Mouse (Mus musculus) MEL (cell line): ENCODE results near the gene Zfp617. TPM values are rescaled to one million over a fixed set of nuclear protein-coding genes. Genes with fewer than 3 reads are reported as not detected.

Experiments
- DNase-seq: peaks from one replicate; pipeline ENCODE4 v3.0.0; 2011; ENCODE audit warnings: low read depth, low spot score
- H3K27ac ChIP-seq: 2 replicates; pipeline ENCODE4 v1.5.1; 2012; ENCODE audit warnings: low read depth, mild to moderate bottlenecking, control low read depth, low read length, moderate library complexity; ENCODE audit not compliant: control insufficient read depth
- H3K27me3 ChIP-seq, 2 experiments: fragments of 150-350 bp in 1 of 2; sonication (generic) in 1 of 2; 2 replicates each; pipeline ENCODE4 v1.6.1; 2012; ENCODE audit warnings: low read length in 2 of 2, mild to moderate bottlenecking in 2 of 2, improper control_type of control experiment in 1 of 2, moderate library complexity in 1 of 2; ENCODE audit not compliant: insufficient read depth in 2 of 2, control insufficient read depth in 1 of 2
- H3K36me3 ChIP-seq, 2 experiments: 2 replicates each; pipeline ENCODE4 v1.6.1; 2012 to 2014; ENCODE audit warnings: low read length in 2 of 2, improper control_type of control experiment in 1 of 2, inconsistent platforms in 1 of 2, mild to moderate bottlenecking in 1 of 2; ENCODE audit not compliant: insufficient read depth in 2 of 2, control insufficient read depth in 1 of 2
- H3K4me1 ChIP-seq, 2 experiments: fragments of 150-350 bp in 1 of 2; sonication (generic) in 1 of 2; 2 replicates each; pipeline ENCODE4 v1.6.1; 2012; ENCODE audit warnings: low read length in 2 of 2, improper control_type of control experiment in 1 of 2, mild to moderate bottlenecking in 1 of 2; ENCODE audit not compliant: insufficient read depth in 2 of 2, control insufficient read depth in 1 of 2
- H3K4me3 ChIP-seq, 2 experiments: fragments of 150-350 bp in 1 of 2; sonication (generic) in 1 of 2; 2 replicates each; pipeline ENCODE4 v1.5.1; 2012; ENCODE audit warnings: low read depth in 2 of 2, low read length in 2 of 2, mild to moderate bottlenecking in 2 of 2, moderate library complexity in 2 of 2, control low read depth in 1 of 2, improper control_type of control experiment in 1 of 2; ENCODE audit not compliant: control insufficient read depth in 1 of 2, insufficient read depth in 1 of 2
- H3K79me2 ChIP-seq: 2 replicates; pipeline ENCODE4 v1.6.1; 2012; ENCODE audit warnings: mild to moderate bottlenecking, low read length, moderate library complexity; ENCODE audit not compliant: control insufficient read depth, poor library complexity, insufficient read depth
- H3K9ac ChIP-seq: 2 replicates; pipeline ENCODE4 v1.6.1; 2012; ENCODE audit warnings: low read depth, mild to moderate bottlenecking, control low read depth, low read length, moderate library complexity; ENCODE audit not compliant: control insufficient read depth, poor library complexity, severe bottlenecking
- H3K9me3 ChIP-seq: fragments of 150-350 bp; sonication (generic); replicated peaks from 2 replicates; pipeline ENCODE4 v1.6.1; 2012; ENCODE audit warnings: mild to moderate bottlenecking, low read length, improper control_type of control experiment, moderate library complexity; ENCODE audit not compliant: insufficient read depth
- BHLHE40 ChIP-seq: IDR thresholded peaks from 2 replicates; pipeline ENCODE4 v1.6.1; 2012; ENCODE audit warnings: low read depth, mild to moderate bottlenecking, inconsistent platforms, low read length, improper control_type of control experiment, borderline replicate concordance
- CHD1 ChIP-seq: IDR thresholded peaks from 2 replicates; pipeline ENCODE4 v1.6.1; 2012; ENCODE audit warnings: low read depth, mild to moderate bottlenecking, inconsistent platforms, low read length, improper control_type of control experiment
- CHD2 ChIP-seq: IDR thresholded peaks from 2 replicates; pipeline ENCODE4 v1.6.1; 2011; ENCODE audit warnings: low read length, improper control_type of control experiment
- CTCF ChIP-seq, 3 experiments: IDR thresholded peaks in 2 of 3; conservative IDR thresholded peaks in 1 of 3; 2 replicates each; pipeline ENCODE4 v1.5.1; 2011 to 2012; ENCODE audit warnings: low read length in 3 of 3, low read depth in 2 of 3, mild to moderate bottlenecking in 2 of 3, improper control_type of control experiment in 1 of 3, inconsistent platforms in 1 of 3, mixed read lengths in 1 of 3, moderate library complexity in 1 of 3; ENCODE audit not compliant: control insufficient read depth in 1 of 3, insufficient read depth in 1 of 3, poor library complexity in 1 of 3, severe bottlenecking in 1 of 3
- EP300 ChIP-seq, 2 experiments: IDR thresholded peaks; 2 replicates each; pipeline ENCODE4 v1.6.1; 2011; ENCODE audit warnings: improper control_type of control experiment in 2 of 2, low read length in 2 of 2, low read depth in 1 of 2, mild to moderate bottlenecking in 1 of 2
- ETS1 ChIP-seq: IDR thresholded peaks from 2 replicates; pipeline ENCODE4 v1.6.1; 2012; ENCODE audit warnings: low read depth, mild to moderate bottlenecking, inconsistent platforms, low read length, improper control_type of control experiment, moderate library complexity
- MAFK ChIP-seq: IDR thresholded peaks from 2 replicates; pipeline ENCODE4 v1.6.1; 2011; ENCODE audit warnings: low read depth, mild to moderate bottlenecking, low read length, improper control_type of control experiment, borderline replicate concordance
- MAX ChIP-seq: IDR thresholded peaks from 2 replicates; pipeline ENCODE4 v1.6.1; 2011; ENCODE audit warnings: low read length, improper control_type of control experiment
- MAZ ChIP-seq: IDR thresholded peaks from 2 replicates; pipeline ENCODE4 v1.6.1; 2012; ENCODE audit warnings: low read depth, mild to moderate bottlenecking, inconsistent platforms, low read length, improper control_type of control experiment
- MXI1 ChIP-seq: IDR thresholded peaks from 2 replicates; pipeline ENCODE4 v1.6.1; 2011; ENCODE audit warnings: mild to moderate bottlenecking, low read depth, low read length, improper control_type of control experiment
- MYC ChIP-seq: IDR thresholded peaks from 2 replicates; pipeline ENCODE4 v1.6.1; 2011; ENCODE audit warnings: low read depth, mild to moderate bottlenecking, low read length, improper control_type of control experiment, moderate library complexity
- NELFE ChIP-seq: IDR thresholded peaks from 2 replicates; pipeline ENCODE4 v1.6.1; 2011; ENCODE audit warnings: low read depth, low read length, improper control_type of control experiment
- POLR2A ChIP-seq, 2 experiments: IDR thresholded peaks; 2 replicates each; pipeline ENCODE4 v1.6.1; 2011 to 2012; ENCODE audit warnings: low read length in 2 of 2, mild to moderate bottlenecking in 2 of 2, control low read depth in 1 of 2, improper control_type of control experiment in 1 of 2, low read depth in 1 of 2, moderate library complexity in 1 of 2; ENCODE audit not compliant: control insufficient read depth in 1 of 2, insufficient read depth in 1 of 2, poor library complexity in 1 of 2
- POLR2AphosphoS2 ChIP-seq: IDR thresholded peaks from 2 replicates; pipeline ENCODE4 v1.6.1; 2011; ENCODE audit warnings: low read length, improper control_type of control experiment
- POLR2AphosphoS5 ChIP-seq: IDR thresholded peaks from 2 replicates; pipeline ENCODE4 v1.6.1; 2012; ENCODE audit warnings: low read depth, borderline replicate concordance, mild to moderate bottlenecking, inconsistent platforms, low read length, moderate library complexity, mixed read lengths
- RAD21 ChIP-seq: IDR thresholded peaks from 2 replicates; pipeline ENCODE4 v1.6.1; 2011; ENCODE audit warnings: mild to moderate bottlenecking, low read depth, low read length, improper control_type of control experiment
- RCOR1 ChIP-seq: IDR thresholded peaks from 2 replicates; pipeline ENCODE4 v1.6.1; 2012; ENCODE audit warnings: low read depth, mild to moderate bottlenecking, inconsistent platforms, low read length, improper control_type of control experiment
- TAL1 ChIP-seq: IDR thresholded peaks from 2 replicates; pipeline ENCODE4 v1.6.1; 2012; ENCODE audit warnings: mild to moderate bottlenecking, inconsistent platforms, low read length, moderate library complexity, mixed read lengths
- TBP ChIP-seq: IDR thresholded peaks from 2 replicates; pipeline ENCODE4 v1.8.0; 2011; ENCODE audit warnings: low read depth, low read length, improper control_type of control experiment
- USF1 ChIP-seq: IDR thresholded peaks from 2 replicates; pipeline ENCODE4 v1.6.1; 2014; ENCODE audit warnings: low read depth, mild to moderate bottlenecking, inconsistent platforms, low read length, improper control_type of control experiment, moderate library complexity
- USF2 ChIP-seq, 2 experiments: IDR thresholded peaks; 2 replicates each; pipeline ENCODE4 v1.6.1; 2011 to 2012; ENCODE audit warnings: improper control_type of control experiment in 2 of 2, low read length in 2 of 2, borderline replicate concordance in 1 of 2, inconsistent platforms in 1 of 2, low read depth in 1 of 2, mild to moderate bottlenecking in 1 of 2; ENCODE audit not compliant: insufficient read depth in 1 of 2
- ZC3H11A ChIP-seq: IDR thresholded peaks from 2 replicates; pipeline ENCODE4 v1.6.1; 2012; ENCODE audit warnings: low read depth, mild to moderate bottlenecking, inconsistent platforms, low read length, improper control_type of control experiment
- ZMIZ1 ChIP-seq: IDR thresholded peaks from 2 replicates; pipeline ENCODE4 v1.6.1; 2012; ENCODE audit warnings: low read depth, mild to moderate bottlenecking, inconsistent platforms, low read length, improper control_type of control experiment, moderate library complexity
- polyA plus RNA-seq, 2 experiments: library from polyadenylated mRNA; stranded (reverse) in 1 of 2; unstranded in 1 of 2; fragments of >175 nt in 1 of 2; fragments of >200 nt in 1 of 2; gene quantifications; 2 replicates each; pipeline versions ENCODE4 v1.2.1 to v1.2.4; 2012; ENCODE audit warnings: low replicate concordance in 2 of 2, low read depth in 1 of 2; ENCODE audit not compliant: insufficient read length in 2 of 2, insufficient read depth in 1 of 2, missing spikeins in 1 of 2
- total RNA-seq: library from RNA; depleted of rRNA; stranded (reverse); fragments of 300-350 nt; gene quantifications from 2 replicates; pipeline ENCODE4 v1.2.3, GENCODE M21; 2012

Gene Zfp617
- total and polyA plus RNA-seq, 3 experiments = 11.0 to 14.6 TPM; not detected in 1

- H3K4me3 ChIP-seq = no peak overlapping the region
- no peak overlapping the region for H3K9ac ChIP-seq
- H3K4me1 ChIP-seq = no peaks in the 10 kb centered on the region
- TF ChIP-seq NELFE = no peak
- no peak for TF ChIP-seq USF1
- no peak for TF ChIP-seq MYC
- TF ChIP-seq ETS1 = no peak
- no peak for TF ChIP-seq ZMIZ1
- no peak for TF ChIP-seq MAZ
- no peak for TF ChIP-seq MAX
- TF ChIP-seq ZC3H11A = no peak
- no peak for TF ChIP-seq CHD2
- TF ChIP-seq EP300 (IDR thresholded peaks at IDR 0.05; ENCODE audit: low read depth in 1 of 2, low read length in 2 of 2) = no peak
- no peak for TF ChIP-seq RAD21
- TF ChIP-seq MXI1 = no peak
- no peak for TF ChIP-seq RCOR1
- no peak for TF ChIP-seq TBP
- TF ChIP-seq CTCF (IDR thresholded peaks at IDR 0.05 in 2 of 3, conservative IDR thresholded peaks at IDR 0.05 in 1 of 3; ENCODE audit: control insufficient read depth in 1 of 3, insufficient read depth in 1 of 3, low read depth in 2 of 3, low read length in 3 of 3, poor library complexity in 1 of 3, severe bottlenecking in 1 of 3) = no peak
- no peak overlapping the region for H3K27ac ChIP-seq
- H3K9me3 ChIP-seq = no peaks in the 10 kb centered on the region
- peaks cover 0 to 49% of the 10 kb centered on the region in 2 experiments; a peak in 2 of 4 replicates for H3K36me3 ChIP-seq
- H3K27me3 ChIP-seq = no peaks in the 10 kb centered on the region
- peaks cover 11% of the 10 kb centered on the region; the same call in 1 of the 2 replicates for H3K79me2 ChIP-seq
- DNase-seq = no peak
These were observed 58.8 kb downstream of the Zfp617 start for GRCm38 (mm10) chr8:71967261-71967660.

- Histone ChIP-seq H3K4me3 (no peak overlapping the region), H3K9ac (no peak overlapping the region), H3K27me3 (no peaks in the 10 kb centered on the region), H3K9me3 (no peaks in the 10 kb centered on the region), H3K36me3 (peaks cover 0 to 45% of the 10 kb centered on the region in 2 experiments; a peak in 2 of 4 replicates), H3K4me1 (no peaks in the 10 kb centered on the region), H3K27ac (no peak overlapping the region), H3K79me2 (peaks cover 9% of the 10 kb centered on the region; the same call in 1 of the 2 replicates)
- DNase-seq = no peak
- TF ChIP-seq POLR2A (IDR thresholded peaks at IDR 0.05; ENCODE audit: control insufficient read depth in 1 of 2, insufficient read depth in 1 of 2, low read depth in 1 of 2, low read length in 2 of 2, poor library complexity in 1 of 2) = no peak
- TF ChIP-seq TAL1 = no peak
- TF ChIP-seq POLR2AphosphoS5 = no peak
- no peak for TF ChIP-seq USF2 (IDR thresholded peaks at IDR 0.05; ENCODE audit: borderline replicate concordance in 1 of 2, insufficient read depth in 1 of 2, low read depth in 1 of 2, low read length in 2 of 2)
- no peak for TF ChIP-seq USF1
- no peak for TF ChIP-seq RCOR1
- no peak for TF ChIP-seq TBP
- no peak for TF ChIP-seq CHD1
- no peak for TF ChIP-seq BHLHE40
- no peak for TF ChIP-seq CHD2
- no peak for TF ChIP-seq CTCF (IDR thresholded peaks at IDR 0.05 in 2 of 3, conservative IDR thresholded peaks at IDR 0.05 in 1 of 3; ENCODE audit: control insufficient read depth in 1 of 3, insufficient read depth in 1 of 3, low read depth in 2 of 3, low read length in 3 of 3, poor library complexity in 1 of 3, severe bottlenecking in 1 of 3)
- no peak for TF ChIP-seq MAX
- no peak for TF ChIP-seq MAFK
- TF ChIP-seq POLR2AphosphoS2 = no peak
- TF ChIP-seq MAZ = no peak
These were observed 59.7 kb downstream of the Zfp617 start for GRCm38 (mm10) chr8:71968100-71968499.
